10 mouse cellular contexts compared by ENCODE assay signal in the genomic region with DNA sequence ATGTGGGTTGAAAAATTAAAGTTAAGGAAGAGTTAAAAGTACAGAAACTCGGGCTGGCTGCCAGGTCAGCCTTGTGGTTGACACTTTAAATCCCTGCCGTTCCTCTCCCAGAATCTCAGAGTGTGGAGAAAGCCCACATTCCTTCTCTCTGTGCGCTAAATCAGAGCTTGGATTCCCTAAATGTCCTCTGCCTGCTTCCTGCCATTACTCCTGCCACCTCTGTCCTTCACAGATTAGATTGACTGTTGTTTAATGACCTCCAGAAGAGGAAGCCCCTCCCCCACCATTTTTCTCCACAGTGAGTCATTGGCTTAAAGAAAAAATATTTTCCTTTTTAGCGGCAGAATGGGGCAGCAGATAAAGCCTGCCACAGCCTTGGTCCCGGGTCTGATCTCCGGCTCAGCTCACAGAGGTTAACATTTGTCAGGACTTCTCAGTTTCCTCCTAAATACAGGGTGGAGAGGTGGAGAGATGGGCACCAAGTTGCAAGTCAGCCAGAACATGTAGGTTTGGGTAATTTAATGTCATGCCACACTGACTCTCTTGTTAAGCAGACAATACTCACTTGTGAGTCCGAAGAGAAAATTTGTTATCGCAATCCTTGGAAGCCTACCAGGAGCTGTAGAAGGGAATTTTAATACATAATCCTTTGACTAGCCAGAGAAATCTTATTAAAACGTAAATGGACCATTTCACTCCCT.
DNase-seq lines count a peak whose midpoint lies in the region; ATAC-seq and TF ChIP-seq lines count a peak whose summit lies in the region.
"Had no signal": no experiment of that assay in that cellular context is flagged by ENCODE, and none has a peak within 500 bp of the region (broad histone marks: within the 10 kb centered on the region; RNA-seq: fewer than 3 reads in every experiment).

No protein-coding gene starts in this region.

- H3K9ac ChIP-seq in forebrain, postnatal 0 days = no peak overlapping the region
- H3K9ac ChIP-seq in kidney, embryonic 15.5 days = no peak overlapping the region
- no peak overlapping the region for H3K9ac ChIP-seq in midbrain, embryonic 11.5 days (ENCODE audit: low read length)

- no peak for ATAC-seq in forebrain, postnatal 0 days
- ATAC-seq in kidney, embryonic 15.5 days (replicated peaks; ENCODE audit: low FRiP score) = peak; percentile 68
- ATAC-seq in midbrain, embryonic 11.5 days (ENCODE audit: low FRiP score) = 0 out of 2 replicates have a peak, but pooled peaks have one; percentile 17

- H3K27me3 ChIP-seq in heart, embryonic 10.5 days (ENCODE audit: insufficient read depth, poor library complexity, severe bottlenecking) = no peaks in the 10 kb centered on the region
- H3K27me3 ChIP-seq in forebrain, postnatal 0 days (ENCODE audit: insufficient read depth, low read length) = no peaks in the 10 kb centered on the region; the same call in none of the 2 replicates
- H3K27me3 ChIP-seq in kidney, embryonic 15.5 days = no peaks in the 10 kb centered on the region
- peaks cover 2% of the 10 kb centered on the region; the same call in 1 of the 2 replicates for H3K27me3 ChIP-seq in midbrain, embryonic 11.5 days (ENCODE audit: control insufficient read depth, insufficient read depth, low read length)
- H3K27me3 ChIP-seq: CH12.LX had no signal

- peak overlapping the region; percentile 86 for H3K27ac ChIP-seq in heart, embryonic 10.5 days
- H3K27ac ChIP-seq in forebrain, postnatal 0 days (ENCODE audit: low read depth, low read length) = no peak overlapping the region
- peak overlapping the region; percentile 88 for H3K27ac ChIP-seq in kidney, embryonic 15.5 days
- peak overlapping the region; percentile 8; the same call in 1 of the 2 replicates for H3K27ac ChIP-seq in midbrain, embryonic 11.5 days (ENCODE audit: low read depth, low read length)

- WGBS in heart, embryonic 10.5 days = 18% methylated on average over 9 of the region's 9 CpGs
- WGBS in forebrain, postnatal 0 days = 16% methylated on average over 9 of the region's 9 CpGs
- WGBS in kidney, embryonic 15.5 days = 8% methylated on average over 9 of the region's 9 CpGs
- 22% methylated on average over 9 of the region's 9 CpGs for WGBS in midbrain, embryonic 11.5 days

- peak overlapping the region; percentile 27 for H3K4me3 ChIP-seq in heart, embryonic 10.5 days
- no peak overlapping the region for H3K4me3 ChIP-seq in forebrain, postnatal 0 days (ENCODE audit: low read depth, low read length)
- H3K4me3 ChIP-seq in kidney, embryonic 15.5 days (replicated peaks) = 0 out of 2 replicates have a peak overlapping the region, but pooled peaks have one; percentile 15
- no peak overlapping the region for H3K4me3 ChIP-seq in midbrain, embryonic 11.5 days (ENCODE audit: low read depth, low read length)
- H3K4me3 ChIP-seq: erythroblast, embryonic 14.5 days had no signal

- H3K4me2 ChIP-seq in forebrain, postnatal 0 days (ENCODE audit: low read depth) = peak overlapping the region; percentile 32
- H3K4me2 ChIP-seq in kidney, embryonic 15.5 days = peak overlapping the region; percentile 47
- peak overlapping the region; percentile 27; the same call in 1 of the 2 replicates for H3K4me2 ChIP-seq in midbrain, embryonic 11.5 days

- peaks cover 53% of the 10 kb centered on the region for H3K4me1 ChIP-seq in heart, embryonic 10.5 days
- peaks cover 11% of the 10 kb centered on the region; the same call in 1 of the 2 replicates for H3K4me1 ChIP-seq in forebrain, postnatal 0 days (ENCODE audit: insufficient read depth)
- H3K4me1 ChIP-seq in kidney, embryonic 15.5 days = peaks cover 43% of the 10 kb centered on the region
- H3K4me1 ChIP-seq in midbrain, embryonic 11.5 days (ENCODE audit: control insufficient read depth, insufficient read depth, low read length) = peaks cover 29% of the 10 kb centered on the region

- H3K36me3 ChIP-seq in heart, embryonic 10.5 days = no peaks in the 10 kb centered on the region
- H3K36me3 ChIP-seq in forebrain, postnatal 0 days (ENCODE audit: insufficient read depth) = no peaks in the 10 kb centered on the region
- no peaks in the 10 kb centered on the region for H3K36me3 ChIP-seq in kidney, embryonic 15.5 days
- no peaks in the 10 kb centered on the region for H3K36me3 ChIP-seq in midbrain, embryonic 11.5 days (ENCODE audit: control insufficient read depth, insufficient read depth, low read length)

- no peaks in the 10 kb centered on the region for H3K9me3 ChIP-seq in heart, embryonic 10.5 days
- no peaks in the 10 kb centered on the region for H3K9me3 ChIP-seq in forebrain, postnatal 0 days (ENCODE audit: low read length)
- H3K9me3 ChIP-seq in kidney, embryonic 15.5 days (replicated peaks) = no peaks in the 10 kb centered on the region
- 0 out of 2 replicates have a peak, but pooled peaks cover 4% of the 10 kb centered on the region for H3K9me3 ChIP-seq in midbrain, embryonic 11.5 days (ENCODE audit: control insufficient read depth, low read length)

- TF ChIP-seq CTCF in forebrain, postnatal 0 days (IDR thresholded peaks at IDR 0.05; ENCODE audit: low read depth) = no peak

- no peak for DNase-seq in heart, embryonic 10.5 days (ENCODE audit: low spot score)
- no peak for DNase-seq in heart, adult 8-10 months (ENCODE audit: low spot score)
- DNase-seq in forebrain, postnatal 0 days = no peak
- DNase-seq in midbrain, embryonic 11.5 days (ENCODE audit: low spot score, missing footprints) = peak; percentile 91
- DNase-seq in cerebellum, adult 11 months = no peak
- DNase-seq in urinary bladder, postnatal 10 days (ENCODE audit: low spot score) = no peak
- DNase-seq in thymus, adult 18-20 months = no peak

Comparison
In these comparisons a context has a peak if more than half of its experiments do, and no peak if none do; other contexts are left out.
1. H3K4me3 ChIP-seq: peak in heart, embryonic 10.5 days (single experiment) and kidney, embryonic 15.5 days (single experiment); none in forebrain, postnatal 0 days (single experiment) and midbrain, embryonic 11.5 days (single experiment).
2. Peak in every context shown above with its lines, with median percentiles within 50 percentile points of each other: H3K4me2 ChIP-seq.